Mouse (Mus musculus) heart, embryonic 16.5 days (tissue): ENCODE results near the gene A630073D07Rik. TPM values are rescaled to one million over a fixed set of nuclear protein-coding genes. Genes with fewer than 3 reads are reported as not detected.
"Not testable (repeated sequence)": the region's sequence is repeated elsewhere in the genome, so short reads cannot be mapped to it uniquely, and the experiment has no call there.

Experiments
- ATAC-seq: fragments of 200-750 bp; cut with Nextera tagmentation; replicated peaks from 2 replicates; pipeline ENCODE4 v1.8.0; 2017; ENCODE audit warnings: moderate number of reproducible peaks; ENCODE audit not compliant: insufficient read depth, low FRiP score; ENCODE audit errors: extremely low read depth
- H3K27ac ChIP-seq: fragments of 300-500 bp; sonication (generic); 2 replicates; pipeline ENCODE4 v1.5.1; 2014; ENCODE audit warnings: mild to moderate bottlenecking, low read length, control low read depth, moderate library complexity
- H3K27me3 ChIP-seq: fragments of 300-500 bp; sonication (generic); 2 replicates; pipeline ENCODE4 v1.6.1; 2014; ENCODE audit warnings: low read length, mixed read lengths; ENCODE audit not compliant: control insufficient read depth, insufficient read depth
- H3K36me3 ChIP-seq: fragments of 300-500 bp; sonication (generic); 2 replicates; pipeline ENCODE4 v1.6.1; 2014; ENCODE audit not compliant: control insufficient read depth, insufficient read depth
- H3K4me1 ChIP-seq: fragments of 300-500 bp; sonication (generic); 2 replicates; pipeline ENCODE4 v1.6.1; 2014; ENCODE audit warnings: low read length, mixed read lengths; ENCODE audit not compliant: control insufficient read depth, insufficient read depth
- H3K4me2 ChIP-seq: fragments of 300-500 bp; sonication (generic); 2 replicates; pipeline ENCODE4 v1.6.1; 2014; ENCODE audit warnings: low read depth, mild to moderate bottlenecking, control low read depth, low read length
- H3K4me3 ChIP-seq: fragments of 300-500 bp; sonication (generic); 2 replicates; pipeline ENCODE4 v1.5.1; 2014; ENCODE audit warnings: mild to moderate bottlenecking, control low read depth, low read length
- H3K9ac ChIP-seq: fragments of 300-500 bp; sonication (generic); 2 replicates; pipeline ENCODE4 v1.6.1; 2014; ENCODE audit warnings: low read length, control low read depth
- H3K9me3 ChIP-seq: fragments of 300-500 bp; sonication (generic); replicated peaks from 2 replicates; pipeline ENCODE4 v1.6.1; 2016; ENCODE audit warnings: low read length; ENCODE audit not compliant: control insufficient read depth
- WGBS: fragments of 180-500 bp; shearing (Covaris S2); extraction: QIAGEN DNeasy Blood & Tissue Kit; methylation state at CpG from one replicate; pipeline ENCODE4 v1.1.7; 2014; 5-methylcytosine and 5-hydroxymethylcytosine counted together
- polyA plus RNA-seq: library from polyadenylated mRNA; unstranded; fragments of >200 nt; fragmentation: Nextera tagmentation; extraction: Ambion mirVana; gene quantifications from 2 replicates; pipeline ENCODE4 v1.2.1, GENCODE M21; 2015

Gene A630073D07Rik
- not detected in 2 replicates for polyA plus RNA-seq

DNA sequence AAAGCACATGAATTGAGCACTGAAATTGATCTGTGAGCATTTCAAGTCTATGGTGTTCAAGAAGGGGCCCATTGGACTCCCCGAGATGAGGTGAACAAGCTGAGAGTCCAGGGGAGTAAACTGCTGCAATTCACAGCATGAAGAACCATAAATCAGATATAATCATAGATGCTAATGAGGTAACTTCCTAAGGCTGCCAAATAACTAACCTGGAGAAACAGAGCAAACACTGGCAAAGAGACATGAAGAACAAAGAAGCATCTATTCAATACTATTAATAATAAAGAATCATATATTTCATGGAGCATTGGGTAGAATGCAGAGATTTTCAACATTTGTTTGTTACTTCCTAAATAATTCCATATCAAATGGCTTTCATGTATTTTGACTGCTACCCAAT lies at the start of gene A630073D07Rik:
Gene A630073D07Rik, minus strand, starts transcription at position 101 of the 400 bp plus-strand sequence.
- no peaks in the 10 kb centered on the region for H3K4me1 ChIP-seq
- no peaks in the 10 kb centered on the region for H3K9me3 ChIP-seq
- H3K4me3 ChIP-seq, result no peak within 1 kb of the TSS
- H3K27me3 ChIP-seq, result no peaks in the 10 kb centered on the region
- no peak within 1 kb of the TSS for H3K27ac ChIP-seq
- no peaks in the 10 kb centered on the region for H3K36me3 ChIP-seq
- 66% methylated on average over 1 of the region's 1 CpGs for WGBS
- no peak within 1 kb of the TSS for H3K9ac ChIP-seq
- no peak for ATAC-seq
- H3K4me2 ChIP-seq, result no peak within 1 kb of the TSS

DNA sequence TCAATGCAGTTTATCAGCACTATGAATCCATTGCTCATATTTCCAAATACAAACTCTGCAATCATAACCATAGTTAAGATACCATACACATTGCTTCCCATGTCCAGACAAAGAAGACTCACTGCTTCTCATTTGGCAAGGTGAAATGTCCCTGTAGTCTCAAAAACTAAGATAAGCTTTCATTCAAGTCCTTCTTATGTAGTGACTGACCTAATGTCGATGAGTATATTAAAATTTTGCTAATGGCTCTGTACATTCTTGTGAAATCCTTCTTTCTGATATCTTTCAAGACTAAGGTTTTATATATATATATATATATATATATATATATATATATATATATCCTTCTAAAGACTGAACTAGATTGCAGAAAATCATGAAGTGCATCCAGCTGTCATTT lies 49.6 kb upstream of the A630073D07Rik start, which contains the start of gene Tas2r121:
Gene Tas2r121, minus strand, starts transcription at position 101 of the 400 bp plus-strand sequence.
- H3K27ac ChIP-seq, result no peak within 1 kb of the TSS
- no peaks in the 10 kb centered on the region for H3K4me1 ChIP-seq
- H3K9me3 ChIP-seq, result no peaks in the 10 kb centered on the region
- no peak for ATAC-seq
- H3K27me3 ChIP-seq, result no peaks in the 10 kb centered on the region
- H3K4me2 ChIP-seq, result no peak within 1 kb of the TSS
- no peaks in the 10 kb centered on the region for H3K36me3 ChIP-seq
- 43% methylated on average over 1 of the region's 1 CpGs for WGBS
- H3K4me3 ChIP-seq, result no peak within 1 kb of the TSS
- no peak within 1 kb of the TSS for H3K9ac ChIP-seq

- not testable (repeated sequence) for H3K27me3 ChIP-seq, H3K27ac ChIP-seq, H3K9ac ChIP-seq, H3K9me3 ChIP-seq, H3K4me3 ChIP-seq, H3K36me3 ChIP-seq, H3K4me1 ChIP-seq, ATAC-seq, H3K4me2 ChIP-seq
- WGBS, result 68% methylated on average over 7 of the region's 7 CpGs
These were observed 40.3 kb upstream of the A630073D07Rik start for GRCm38 (mm10) chr6:132691596-132691995.

- Histone ChIP-seq H3K4me3 (no peak within 1 kb of the TSS), H3K27me3 (no peaks in the 10 kb centered on the region), H3K4me2 (no peak within 1 kb of the TSS), H3K9ac (no peak within 1 kb of the TSS), H3K27ac (no peak within 1 kb of the TSS), H3K36me3 (no peaks in the 10 kb centered on the region), H3K4me1 (no peaks in the 10 kb centered on the region), H3K9me3 (no peaks in the 10 kb centered on the region)
- ATAC-seq, result no peak
These were observed 5.3 kb upstream of the A630073D07Rik start, which contains the start of gene Tas2r120 for GRCm38 (mm10) chr6:132656653-132657052. Gene Tas2r120 (plus strand): TSS chr6:132656953.

DNA sequence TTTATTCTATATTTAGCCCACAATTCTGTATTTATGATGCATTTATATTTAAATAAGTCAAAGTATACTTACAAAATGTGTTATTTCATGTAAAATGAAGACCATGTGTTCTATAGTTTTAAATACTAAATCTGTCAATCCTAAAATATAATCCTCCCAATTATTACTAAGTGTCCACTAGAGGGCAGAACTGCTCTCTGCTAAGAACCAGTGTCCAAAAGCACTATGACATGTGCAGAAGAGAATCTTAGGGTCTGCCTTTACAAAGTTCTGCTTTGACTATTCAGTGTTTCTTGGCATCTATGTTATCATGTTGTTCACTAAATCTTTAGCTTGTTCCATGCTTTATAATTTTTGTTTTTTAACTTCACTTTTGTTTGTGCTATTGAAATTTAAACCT lies 1.9 kb downstream of the A630073D07Rik start:
- no peak for ATAC-seq
- Histone ChIP-seq H3K27ac (no peak overlapping the region), H3K9me3 (no peaks in the 10 kb centered on the region), H3K36me3 (no peaks in the 10 kb centered on the region), H3K9ac (no peak overlapping the region), H3K4me3 (no peak overlapping the region), H3K27me3 (no peaks in the 10 kb centered on the region), H3K4me2 (no peak overlapping the region), H3K4me1 (no peaks in the 10 kb centered on the region)

GRCm38 (mm10) chr6:132595613-132596012 lies 55.7 kb downstream of the A630073D07Rik start, which contains the start of gene Prp2:
Gene Prp2 (plus strand): TSS chr6:132595913.
- not testable (repeated sequence) for ATAC-seq, H3K27me3 ChIP-seq, H3K4me2 ChIP-seq, H3K27ac ChIP-seq, H3K9me3 ChIP-seq, H3K9ac ChIP-seq, H3K4me3 ChIP-seq, H3K36me3 ChIP-seq, H3K4me1 ChIP-seq
- 69% methylated on average over 2 of the region's 2 CpGs for WGBS

Other genes with a start within 250 kb of the A630073D07Rik start
- not detected in 2 replicates for gene Prh1, start 81.7 kb downstream of the A630073D07Rik start, polyA plus RNA-seq
- gene Prp2, start 55.6 kb downstream of the A630073D07Rik start, polyA plus RNA-seq, result not detected in 2 replicates
- not detected in 2 replicates for gene Tas2r120, start 5.4 kb upstream of the A630073D07Rik start, polyA plus RNA-seq
- not detected in 2 replicates for gene Tas2r121, start 49.5 kb upstream of the A630073D07Rik start, polyA plus RNA-seq
- gene Tas2r122, start 60.4 kb upstream of the A630073D07Rik start, polyA plus RNA-seq, result not detected in 2 replicates
- gene Tas2r115, start 86.5 kb upstream of the A630073D07Rik start, polyA plus RNA-seq, result not detected in 2 replicates
- gene Tas2r124, start 103.2 kb upstream of the A630073D07Rik start, polyA plus RNA-seq, result not detected in 2 replicates
- gene Tas2r102, start 110.6 kb upstream of the A630073D07Rik start, polyA plus RNA-seq, result not detected in 2 replicates
- not detected in 2 replicates for gene Tas2r136, start 126.6 kb upstream of the A630073D07Rik start, polyA plus RNA-seq
- gene Tas2r117, start 151.3 kb upstream of the A630073D07Rik start, polyA plus RNA-seq, result not detected in 2 replicates
- gene Tas2r123, start 195.6 kb upstream of the A630073D07Rik start, polyA plus RNA-seq, result not detected in 2 replicates
- not detected in 2 replicates for gene Tas2r116, start 203.9 kb upstream of the A630073D07Rik start, polyA plus RNA-seq
- not detected in 2 replicates for gene Tas2r110, start 216.5 kb upstream of the A630073D07Rik start, polyA plus RNA-seq
- gene Tas2r113, start 241.5 kb upstream of the A630073D07Rik start, polyA plus RNA-seq, result not detected in 2 replicates